ENCODE assay signal across 8 mouse cellular contexts in genomic region chr2:125672568-125672956, GRCm38 (mm10). TPM values are rescaled to one million over a fixed set of nuclear protein-coding genes. Genes with fewer than 3 reads are reported as not detected.
DNase-seq lines count a peak whose midpoint lies in the region; ATAC-seq and TF ChIP-seq lines count a peak whose summit lies in the region.

No protein-coding gene starts in this region.

- H3K4me2 ChIP-seq in heart, embryonic 11.5 days: peak overlapping the region; percentile 60
- H3K4me2 ChIP-seq in hindbrain, embryonic 16.5 days (ENCODE audit: low read length): peak overlapping the region; percentile 69

- peak overlapping the region; percentile 75 for H3K4me3 ChIP-seq in heart, embryonic 11.5 days (ENCODE audit: low read depth, low read length)
- H3K4me3 ChIP-seq in thymus, adult 2 months (ENCODE audit: control insufficient read depth, insufficient read depth, low read length): peak overlapping the region; percentile 67
- peak overlapping the region; percentile 56 for H3K4me3 ChIP-seq in hindbrain, embryonic 16.5 days (ENCODE audit: low read length)
- peak overlapping the region; percentile 85 for H3K4me3 ChIP-seq in midbrain, embryonic 10.5 days

- H3K9ac ChIP-seq in heart, embryonic 11.5 days (ENCODE audit: low read depth, low read length): peak overlapping the region; percentile 92
- H3K9ac ChIP-seq in hindbrain, embryonic 16.5 days (ENCODE audit: low read depth, low read length): peak overlapping the region; percentile 81

- H3K36me3 ChIP-seq in heart, embryonic 11.5 days (ENCODE audit: control insufficient read depth, insufficient read depth, low read length): no peaks in the 10 kb centered on the region
- H3K36me3 ChIP-seq in thymus, adult 2 months (ENCODE audit: control insufficient read depth, insufficient read depth, low read length): no peaks in the 10 kb centered on the region
- H3K36me3 ChIP-seq in hindbrain, embryonic 16.5 days (ENCODE audit: control insufficient read depth, insufficient read depth, low read length): no peaks in the 10 kb centered on the region
- no peaks in the 10 kb centered on the region for H3K36me3 ChIP-seq in midbrain, embryonic 10.5 days

- no peak for ATAC-seq in heart, embryonic 11.5 days (replicated peaks; ENCODE audit: insufficient number of reproducible peaks, low FRiP score, low TSS enrichment)
- ATAC-seq in hindbrain, embryonic 16.5 days: no peak; the same call in 1 of the 2 replicates
- no peak for ATAC-seq in granulocyte monocyte progenitor cell, adult 5-6 weeks (replicated peaks; ENCODE audit: poor library complexity, severe bottlenecking)

- no peak for TF ChIP-seq CTCF in thymus, adult 2 months (IDR thresholded peaks at IDR 0.05; ENCODE audit: borderline replicate concordance, control insufficient read depth, extremely low read depth, insufficient read depth, low read length, poor library complexity)

- H3K27ac ChIP-seq in heart, embryonic 11.5 days (ENCODE audit: low read depth, low read length): peak overlapping the region; percentile 87
- no peak overlapping the region for H3K27ac ChIP-seq in thymus, adult 2 months (ENCODE audit: control insufficient read depth, insufficient read depth, low read length)
- H3K27ac ChIP-seq in hindbrain, embryonic 16.5 days (ENCODE audit: low read depth, low read length): peak overlapping the region; percentile 84
- H3K27ac ChIP-seq in midbrain, embryonic 10.5 days (replicated peaks): peak overlapping the region; percentile 95

- no peaks in the 10 kb centered on the region for H3K9me3 ChIP-seq in heart, embryonic 11.5 days (replicated peaks; ENCODE audit: control insufficient read depth, low read length)
- no peaks in the 10 kb centered on the region for H3K9me3 ChIP-seq in hindbrain, embryonic 16.5 days (ENCODE audit: control insufficient read depth, low read length)
- H3K9me3 ChIP-seq in midbrain, embryonic 10.5 days (replicated peaks): no peaks in the 10 kb centered on the region

- intact Hi-C loops in heart, postnatal 10 days (cut with DNase I): loop anchor here (2.0 to 5.0 kb wide), 2 partner anchors 52 to 110 kb away; partner anchors contain the start of genes Secisbp2l and Shc4

- TF ChIP-seq POLR2A in thymus, adult 2 months (IDR thresholded peaks at IDR 0.05; ENCODE audit: control insufficient read depth, extremely low read depth, insufficient read depth, low read length, poor library complexity): no peak

- H3K4me1 ChIP-seq in heart, embryonic 11.5 days (ENCODE audit: control insufficient read depth, insufficient read depth, low read length): peaks cover 5% of the 10 kb centered on the region
- peaks cover 2% of the 10 kb centered on the region; the same call in 1 of the 2 replicates for H3K4me1 ChIP-seq in thymus, adult 2 months (replicated peaks; ENCODE audit: control insufficient read depth, insufficient read depth, low read length)
- H3K4me1 ChIP-seq in hindbrain, embryonic 16.5 days (ENCODE audit: control insufficient read depth, insufficient read depth, low read depth, low read length): peaks cover 10% of the 10 kb centered on the region
- H3K4me1 ChIP-seq in midbrain, embryonic 10.5 days: peaks cover 25% of the 10 kb centered on the region

- H3K27me3 ChIP-seq in heart, embryonic 11.5 days (ENCODE audit: control insufficient read depth, insufficient read depth, low read length): no peaks in the 10 kb centered on the region
- no peaks in the 10 kb centered on the region for H3K27me3 ChIP-seq in thymus, adult 2 months (ENCODE audit: control insufficient read depth, insufficient read depth, low read length)
- H3K27me3 ChIP-seq in hindbrain, embryonic 16.5 days (replicated peaks; ENCODE audit: control insufficient read depth, insufficient read depth, low read length): no peaks in the 10 kb centered on the region
- H3K27me3 ChIP-seq in midbrain, embryonic 10.5 days (ENCODE audit: low read depth, poor library complexity, severe bottlenecking): no peaks in the 10 kb centered on the region

- WGBS in heart, embryonic 11.5 days (ENCODE audit: insufficient replicate concordance): 38% methylated on average over 7 of the region's 20 CpGs
- 27% methylated on average over 12 of the region's 20 CpGs for WGBS in thymus, adult 2 months
- 28% methylated on average over 7 of the region's 20 CpGs for WGBS in hindbrain, embryonic 16.5 days
- WGBS in midbrain, embryonic 10.5 days: 23% methylated on average over 12 of the region's 20 CpGs

- no peak for DNase-seq in heart, postnatal 10 days
- no peak for DNase-seq in thymus, adult 2 months
- no peak for DNase-seq in thymus, postnatal 36 days
- DNase-seq in midbrain, embryonic 10.5 days (ENCODE audit: low spot score): no peak
- DNase-seq in adrenal gland, postnatal 25 days: no peak

RNA-seq across cellular contexts. Expression of gene Eid1, which starts 0.3 kb away (rescaled TPM):
- polyA plus RNA-seq in heart, embryonic 11.5 days (2014; fragmentation: Nextera tagmentation; extraction: Ambion mirVana): 182 and 197 TPM in 2 replicates
- total RNA-seq in heart, postnatal 10 days (2021): 10 to 100 TPM; 73.4 to 85.2 TPM
- 21.7 and 23.4 TPM in 2 replicates for polyA plus RNA-seq in thymus, adult 2 months (2012; rRNA removed)
- 373 and 390 TPM in 2 replicates for polyA plus RNA-seq in hindbrain, embryonic 16.5 days (2015; fragmentation: Nextera tagmentation; extraction: Ambion mirVana)
- 125 and 148 TPM in 2 replicates for polyA plus RNA-seq in midbrain, embryonic 10.5 days (2016; fragmentation: Nextera tagmentation; extraction: Ambion mirVana)
- 68.2 and 71.7 TPM in 2 replicates for total RNA-seq in granulocyte monocyte progenitor cell, adult 5-6 weeks (2014; fragmentation: Nextera tagmentation)
- 121 and 142 TPM in 2 replicates for total RNA-seq in granulocyte monocyte progenitor cell, adult 5-6 weeks (2017)
- 104 and 123 TPM in 2 replicates for total RNA-seq in adrenal gland, postnatal 25 days (2021)

RNA-seq across cellular contexts. Expression of gene Cep152, which starts 47.6 kb away (rescaled TPM):
- 5.2 and 5.3 TPM in 2 replicates for polyA plus RNA-seq in heart, embryonic 11.5 days (2014; fragmentation: Nextera tagmentation; extraction: Ambion mirVana)
- total RNA-seq in heart, postnatal 10 days (2021): 1 to 10 TPM; 2.3 to 2.4 TPM
- polyA plus RNA-seq in thymus, adult 2 months (2012; rRNA removed): 4.7 and 4.8 TPM in 2 replicates
- 2.4 and 3.0 TPM in 2 replicates for polyA plus RNA-seq in hindbrain, embryonic 16.5 days (2015; fragmentation: Nextera tagmentation; extraction: Ambion mirVana)
- polyA plus RNA-seq in midbrain, embryonic 10.5 days (2016; fragmentation: Nextera tagmentation; extraction: Ambion mirVana): 9.8 and 10.2 TPM in 2 replicates
- total RNA-seq in granulocyte monocyte progenitor cell, adult 5-6 weeks (2014; fragmentation: Nextera tagmentation): 8.2 and 10.9 TPM in 2 replicates
- total RNA-seq in granulocyte monocyte progenitor cell, adult 5-6 weeks (2017): 21.1 and 21.6 TPM in 2 replicates
- 5.1 TPM in 2 replicates for total RNA-seq in adrenal gland, postnatal 25 days (2021)

RNA-seq across cellular contexts. Expression of gene Shc4, which starts 51.4 kb away (rescaled TPM):
- polyA plus RNA-seq in heart, embryonic 11.5 days (2014; fragmentation: Nextera tagmentation; extraction: Ambion mirVana): 1.2 and 2.0 TPM in 2 replicates
- under 1 TPM; 0.77 TPM for total RNA-seq in heart, postnatal 10 days (2021)
- polyA plus RNA-seq in thymus, adult 2 months (2012; rRNA removed): 0.57 and 0.66 TPM in 2 replicates
- 4.3 and 5.0 TPM in 2 replicates for polyA plus RNA-seq in hindbrain, embryonic 16.5 days (2015; fragmentation: Nextera tagmentation; extraction: Ambion mirVana)
- polyA plus RNA-seq in midbrain, embryonic 10.5 days (2016; fragmentation: Nextera tagmentation; extraction: Ambion mirVana): 1.3 TPM in 2 replicates
- not detected in 2 replicates for total RNA-seq in granulocyte monocyte progenitor cell, adult 5-6 weeks (2014; fragmentation: Nextera tagmentation)
- 0.26 and 1.0 TPM in 2 replicates for total RNA-seq in granulocyte monocyte progenitor cell, adult 5-6 weeks (2017)
- total RNA-seq in adrenal gland, postnatal 25 days (2021): 3.3 and 3.4 TPM in 2 replicates
